Mouse (Mus musculus): ENCODE results near the gene Idi2. TPM values are rescaled to one million over a fixed set of nuclear protein-coding genes. Genes with fewer than 3 reads are reported as not detected.
"Not testable (repeated sequence)": the region's sequence is repeated elsewhere in the genome, so short reads cannot be mapped to it uniquely, and the experiment has no call there.

The Idi2 gene
- total and polyA plus RNA-seq, 2 experiments from 2014 or later, result not detected

- Histone ChIP-seq H3K4me1 (ENCODE audit: insufficient read depth, low read length) (peaks cover 5% of the 10 kb centered on the region; the same call in 1 of the 2 replicates), H3K9ac (replicated peaks; ENCODE audit: low read length, poor library complexity, severe bottlenecking) (peak within 1 kb of the TSS; percentile 96), H3K9me3 (ENCODE audit: low read length) (no peaks in the 10 kb centered on the region), H3K4me3 (ENCODE audit: low read depth, low read length) (peak within 1 kb of the TSS; percentile 95), H3K4me2 (ENCODE audit: low read depth, low read length, poor library complexity, severe bottlenecking) (peak within 1 kb of the TSS; percentile 79), H3K36me3 (ENCODE audit: insufficient read depth, low read length) (peaks cover 1% of the 10 kb centered on the region; the same call in 1 of the 2 replicates), H3K27me3 (ENCODE audit: insufficient read depth, low read length) (no peaks in the 10 kb centered on the region), H3K27ac (ENCODE audit: low read depth, low read length) (peak within 1 kb of the TSS; percentile 68)
- peak; percentile 98 for ATAC-seq (ENCODE audit: low FRiP score)
- peak; percentile 98 for DNase-seq (ENCODE audit: low spot score)
- TF ChIP-seq CTCF (IDR thresholded peaks at IDR 0.05), result peak; percentile 88
- under 1% methylated on average over 51 of the region's 51 CpGs for WGBS
Observed at GRCm38 (mm10) chr13:8995990-8996786, 43.5 kb downstream of the Idi2 start, which contains the start of gene Gtpbp4. Gtpbp4 (minus strand) TSS chr13:8996083.

DNA sequence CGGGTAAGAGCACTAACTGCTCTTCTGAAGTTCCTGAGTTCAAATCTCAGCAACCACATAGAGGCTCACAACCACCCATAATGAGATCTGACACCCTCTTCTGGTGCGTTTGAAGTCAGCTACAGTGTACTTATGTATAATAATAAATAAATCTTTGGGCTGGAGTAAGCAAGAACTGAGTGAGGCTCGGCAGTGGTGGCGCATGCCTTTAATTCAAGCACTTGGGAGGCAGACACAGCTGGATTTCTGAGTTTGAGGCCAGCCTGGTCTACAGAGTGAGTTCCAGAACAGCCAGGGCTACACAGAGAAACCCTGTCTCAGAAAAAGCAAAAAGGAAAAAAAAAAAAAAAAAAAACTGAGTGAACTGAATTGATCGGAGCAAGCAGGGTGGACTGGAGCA lies 44.6 kb downstream of the Idi2 start:
- ATAC-seq (ENCODE audit: low FRiP score); H3K4me1 ChIP-seq (ENCODE audit: insufficient read depth, low read length); H3K27me3 ChIP-seq (ENCODE audit: insufficient read depth, low read length); DNase-seq (ENCODE audit: low spot score); H3K9me3 ChIP-seq (ENCODE audit: low read length); H3K4me3 ChIP-seq (ENCODE audit: low read depth, low read length); H3K9ac ChIP-seq (replicated peaks; ENCODE audit: low read length, poor library complexity, severe bottlenecking); H3K36me3 ChIP-seq (ENCODE audit: insufficient read depth, low read length); H3K4me2 ChIP-seq (ENCODE audit: low read depth, low read length, poor library complexity, severe bottlenecking); H3K27ac ChIP-seq (ENCODE audit: low read depth, low read length): not testable (repeated sequence)
- 88% methylated on average over 5 of the region's 5 CpGs for WGBS

GRCm38 (mm10) chr13:8999464-8999863 lies 46.8 kb downstream of the Idi2 start:
- Histone ChIP-seq H3K27me3 (ENCODE audit: insufficient read depth, low read length) (no peaks in the 10 kb centered on the region), H3K4me2 (ENCODE audit: low read depth, low read length, poor library complexity, severe bottlenecking) (no peak overlapping the region), H3K4me3 (ENCODE audit: low read depth, low read length) (no peak overlapping the region), H3K9ac (replicated peaks; ENCODE audit: low read length, poor library complexity, severe bottlenecking) (no peak overlapping the region), H3K9me3 (ENCODE audit: low read length) (no peaks in the 10 kb centered on the region), H3K27ac (ENCODE audit: low read depth, low read length) (no peak overlapping the region), H3K36me3 (ENCODE audit: insufficient read depth, low read length) (no peaks in the 10 kb centered on the region), H3K4me1 (ENCODE audit: insufficient read depth, low read length) (peaks cover 5% of the 10 kb centered on the region; the same call in 1 of the 2 replicates)
- DNase-seq (ENCODE audit: low spot score), result no peak
- no peak for ATAC-seq (ENCODE audit: low FRiP score)
- no peak for TF ChIP-seq CTCF (IDR thresholded peaks at IDR 0.05)
- 93% methylated on average over 7 of the region's 8 CpGs for WGBS

DNA sequence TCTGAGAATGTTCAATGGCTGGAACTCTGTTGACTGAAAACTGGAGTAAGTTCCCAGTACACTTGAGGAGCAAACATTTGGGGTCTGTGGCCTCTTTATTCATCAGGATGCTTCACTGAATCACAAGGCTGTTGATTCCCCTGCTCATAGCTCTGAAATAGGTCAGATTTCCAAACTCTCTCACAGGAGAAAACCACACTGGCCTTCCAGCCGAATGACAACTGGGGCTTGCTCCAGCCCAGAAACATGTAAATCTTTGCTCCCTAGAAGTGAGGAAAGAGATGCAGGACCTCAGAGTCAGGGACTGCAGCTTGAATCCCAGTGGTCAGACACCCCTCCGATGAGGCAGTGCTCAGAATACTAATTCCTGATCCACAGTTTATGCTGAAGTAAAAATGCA lies 50.6 kb downstream of the Idi2 start:
- ATAC-seq (ENCODE audit: low FRiP score) (no peak), DNase-seq (ENCODE audit: low spot score) (no peak)
- H3K4me2 ChIP-seq (ENCODE audit: low read depth, low read length, poor library complexity, severe bottlenecking), result no peak overlapping the region
- no peaks in the 10 kb centered on the region for H3K4me1 ChIP-seq (ENCODE audit: insufficient read depth, low read length)
- H3K36me3 ChIP-seq (ENCODE audit: insufficient read depth, low read length), result no peaks in the 10 kb centered on the region
- no peaks in the 10 kb centered on the region for H3K27me3 ChIP-seq (ENCODE audit: insufficient read depth, low read length)
- WGBS, result 83% methylated on average over 2 of the region's 2 CpGs
- no peak overlapping the region for H3K4me3 ChIP-seq (ENCODE audit: low read depth, low read length)
- H3K9me3 ChIP-seq (ENCODE audit: low read length), result no peaks in the 10 kb centered on the region
- no peak overlapping the region for H3K9ac ChIP-seq (replicated peaks; ENCODE audit: low read length, poor library complexity, severe bottlenecking)
- no peak for TF ChIP-seq CTCF (IDR thresholded peaks at IDR 0.05)
- H3K27ac ChIP-seq (ENCODE audit: low read depth, low read length), result no peak overlapping the region

Small RNA genes within 50 kb of the gene (microRNA-seq; reads per million reads assigned to microRNA genes)
- not detected for gene Gm22750 (ENCODE audit: borderline number of aligned reads)

Other genes starting within 250 kb of the Idi2 start
- 60.1 and 79.5 TPM in 2 replicates for gene Wdr37, start 81.0 kb upstream of the Idi2 start, total RNA-seq (2014; rRNA removed)
- 39.3 and 40.7 TPM in 2 replicates for gene Wdr37, start 81.0 kb upstream of the Idi2 start, polyA plus RNA-seq (2015; fragmentation: Nextera tagmentation; extraction: Ambion mirVana)
- gene Idi1, start 67.4 kb upstream of the Idi2 start, total RNA-seq (2014; rRNA removed), result 39.2 and 42.6 TPM in 2 replicates
- 60.4 and 65.2 TPM in 2 replicates for gene Idi1, start 67.4 kb upstream of the Idi2 start, polyA plus RNA-seq (2015; fragmentation: Nextera tagmentation; extraction: Ambion mirVana)
- gene Gm9745, start 4.6 kb upstream of the Idi2 start, total RNA-seq (2014; rRNA removed), result not detected in 2 replicates
- not detected in 2 replicates for gene Gm9745, start 4.6 kb upstream of the Idi2 start, polyA plus RNA-seq (2015; fragmentation: Nextera tagmentation; extraction: Ambion mirVana)
- gene Gtpbp4, start 43.2 kb downstream of the Idi2 start, total RNA-seq (2014; rRNA removed), result 12.1 and 20.6 TPM in 2 replicates
- 47.2 and 48.7 TPM in 2 replicates for gene Gtpbp4, start 43.2 kb downstream of the Idi2 start, polyA plus RNA-seq (2015; fragmentation: Nextera tagmentation; extraction: Ambion mirVana)
- 78.3 and 84.0 TPM in 2 replicates for gene Larp4b, start 141.0 kb downstream of the Idi2 start, total RNA-seq (2014; rRNA removed)
- 38.2 and 40.8 TPM in 2 replicates for gene Larp4b, start 141.0 kb downstream of the Idi2 start, polyA plus RNA-seq (2015; fragmentation: Nextera tagmentation; extraction: Ambion mirVana)

All from midbrain, postnatal 0 days (tissue).